Mouse (Mus musculus) olfactory bulb, adult 2 months (tissue): ENCODE data around the gene Aqp2.

Experiments
- CTCF ChIP-seq: fragments of 200-500 bp; IDR thresholded peaks from 2 replicates; pipeline ENCODE4 v1.5.1; 2012; ENCODE audit warnings: low read depth, mild to moderate bottlenecking, low read length, moderate library complexity; ENCODE audit not compliant: insufficient read depth
- POLR2A ChIP-seq: fragments of 200-500 bp; IDR thresholded peaks from 2 replicates; pipeline ENCODE4 v1.6.1; 2012; ENCODE audit warnings: mild to moderate bottlenecking, low read depth, low read length, moderate library complexity; ENCODE audit not compliant: insufficient read depth

DNA sequence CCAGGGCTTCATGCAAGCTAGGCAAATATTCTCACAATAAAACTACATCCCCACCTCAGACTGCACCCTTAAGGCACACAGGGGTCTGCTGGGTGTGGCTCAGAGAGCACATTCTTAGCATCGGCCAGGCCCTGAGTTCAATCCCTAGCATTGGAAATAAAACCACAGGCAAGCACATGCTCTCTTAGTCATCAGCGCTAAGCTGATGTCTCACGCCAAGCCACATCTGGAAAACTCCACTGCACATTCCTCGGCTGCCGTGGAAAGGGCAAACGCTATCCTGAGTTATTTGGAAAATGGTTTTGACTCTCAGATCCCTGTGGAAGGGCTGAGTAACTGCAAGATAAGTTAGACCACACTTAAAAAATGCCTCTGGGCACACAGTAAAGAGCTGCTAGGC is 25.1 kb upstream of the Aqp2 start:
- no peak for TF ChIP-seq POLR2A
- TF ChIP-seq CTCF: no peak
